Mouse (Mus musculus): ENCODE measurements around the gene Fam173b. TPM values are rescaled to one million over a fixed set of nuclear protein-coding genes. Genes with fewer than 3 reads are reported as not detected.

Fam173b gene
- total RNA-seq, 2 experiments from 2014 or later: 23.2 to 25.0 TPM

DNA sequence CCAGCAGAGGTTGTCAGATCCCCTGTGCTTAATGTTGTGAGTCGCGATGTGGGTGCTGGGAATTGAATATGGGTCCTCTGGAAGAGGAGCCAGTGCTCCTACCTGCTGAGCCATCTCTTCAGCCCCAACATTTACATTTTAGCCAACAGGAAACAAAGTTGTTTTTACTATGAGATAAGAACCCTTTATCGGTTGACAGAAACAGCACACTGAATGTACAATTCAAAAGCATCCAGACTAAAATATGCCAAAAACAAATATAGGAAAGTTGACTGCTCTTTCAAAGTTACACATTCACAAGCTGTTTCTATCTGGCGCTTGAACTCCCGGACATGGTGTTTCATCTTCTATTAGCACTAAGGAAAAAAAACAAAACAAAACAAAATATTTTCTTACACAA lies 15.6 kb upstream of the Fam173b start:
- no peak for DNase-seq (ENCODE audit: low spot score in 2 of 2)

GRCm38 (mm10) chr15:31586519-31586918 lies 15.1 kb upstream of the Fam173b start:
- DNase-seq (ENCODE audit: low spot score in 2 of 2): peak; percentile 85 to 89

GRCm38 (mm10) chr15:31587789-31588188 lies 13.9 kb upstream of the Fam173b start:
- DNase-seq (ENCODE audit: low spot score in 2 of 2): no peak

DNA sequence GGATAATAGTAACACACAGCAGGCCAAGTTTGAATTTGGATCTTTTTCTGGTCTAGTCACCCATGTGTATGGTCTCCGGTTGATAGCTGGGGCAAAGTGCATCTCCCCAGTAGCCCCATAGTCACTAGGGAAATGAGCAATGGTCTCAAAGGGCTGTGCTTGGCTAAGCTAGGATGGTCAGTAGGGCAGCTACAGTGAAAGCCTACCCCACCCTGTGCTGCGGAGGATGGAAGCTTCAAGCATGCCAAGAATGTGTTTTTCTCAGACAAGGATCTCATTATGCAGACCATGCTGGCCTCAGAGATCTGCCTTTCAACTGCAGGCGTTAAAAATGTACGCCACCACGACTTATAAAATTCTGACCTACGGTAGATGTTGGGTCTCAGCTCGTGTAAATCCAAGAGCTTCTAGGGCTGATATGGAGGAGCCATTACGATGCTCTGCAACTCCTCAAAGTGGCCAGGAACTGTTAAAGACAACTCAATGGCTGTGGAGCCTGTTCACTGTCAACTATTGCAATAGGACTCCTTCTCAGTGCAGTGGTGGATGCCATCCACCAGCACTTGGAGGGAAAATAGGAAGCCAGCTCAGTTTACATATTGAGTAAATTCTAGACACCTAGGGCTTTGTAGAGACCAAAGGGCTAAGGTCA lies 12.5 kb upstream of the Fam173b start:
- no peak for DNase-seq (ENCODE audit: low spot score in 2 of 2)

DNA sequence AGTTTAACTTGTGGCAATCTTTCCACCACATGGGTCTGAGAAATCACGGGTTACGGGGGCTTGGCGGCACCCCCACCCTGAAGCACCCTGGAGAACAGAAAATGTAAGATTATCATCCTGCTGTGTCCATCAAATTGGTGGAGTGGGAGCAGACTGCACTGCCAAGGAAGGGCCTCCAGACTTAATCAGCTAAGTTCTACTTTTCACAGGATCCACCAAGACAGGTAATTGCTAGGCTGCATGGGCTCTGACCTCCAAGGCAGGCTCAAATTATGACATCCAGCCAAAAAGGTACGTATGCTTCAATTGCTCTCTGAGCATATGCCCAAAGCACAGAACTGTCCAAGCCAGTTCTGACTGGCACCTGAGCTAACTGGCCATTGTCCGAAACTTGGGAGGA lies 11.5 kb upstream of the Fam173b start:
- no peak for DNase-seq (ENCODE audit: low spot score in 2 of 2)

DNA sequence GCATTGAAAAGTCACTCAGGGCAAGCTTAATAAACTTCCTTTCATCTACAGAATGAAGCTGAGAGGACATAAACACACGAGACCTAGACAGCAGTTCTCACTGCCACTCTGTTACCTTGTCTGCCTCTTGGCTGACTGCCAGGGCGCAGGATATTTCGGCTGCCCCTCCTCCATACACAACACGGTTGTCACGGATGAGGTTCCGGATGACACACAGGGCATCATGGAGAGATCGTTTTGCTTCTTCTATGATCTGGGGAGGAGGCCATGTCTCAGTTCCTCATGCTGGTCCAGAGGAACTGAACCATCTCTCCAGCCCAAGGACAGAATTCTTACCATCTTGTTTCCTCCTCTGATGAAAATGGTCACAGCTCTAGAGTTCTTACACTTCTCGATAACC lies 9.1 kb upstream of the Fam173b start:
- DNase-seq (ENCODE audit: low spot score in 2 of 2): no peak

- DNase-seq (ENCODE audit: low spot score in 2 of 2): no peak
Measured at GRCm38 (mm10) chr15:31594260-31594659, 7.4 kb upstream of the Fam173b start.

DNA sequence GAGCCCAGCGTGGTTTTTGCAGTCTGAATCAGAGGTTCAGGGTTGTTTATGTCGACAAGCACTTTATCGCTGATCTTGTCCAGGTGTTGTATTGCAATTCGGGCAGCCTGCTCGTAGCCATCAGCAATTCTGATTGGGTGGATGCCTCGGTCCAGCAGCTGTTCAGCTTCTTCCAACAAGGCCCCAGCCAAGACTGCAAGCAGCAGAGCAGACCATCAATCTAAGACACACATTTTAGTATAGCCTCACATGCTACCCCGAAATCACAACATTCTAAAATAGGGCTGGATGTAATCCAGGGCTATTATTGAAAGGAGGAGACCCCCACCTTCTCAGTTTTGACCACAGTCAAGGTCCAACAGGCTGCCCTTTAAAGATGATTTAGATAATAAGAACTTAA lies 6.0 kb upstream of the Fam173b start:
- DNase-seq (ENCODE audit: low spot score in 2 of 2): no peak

DNA sequence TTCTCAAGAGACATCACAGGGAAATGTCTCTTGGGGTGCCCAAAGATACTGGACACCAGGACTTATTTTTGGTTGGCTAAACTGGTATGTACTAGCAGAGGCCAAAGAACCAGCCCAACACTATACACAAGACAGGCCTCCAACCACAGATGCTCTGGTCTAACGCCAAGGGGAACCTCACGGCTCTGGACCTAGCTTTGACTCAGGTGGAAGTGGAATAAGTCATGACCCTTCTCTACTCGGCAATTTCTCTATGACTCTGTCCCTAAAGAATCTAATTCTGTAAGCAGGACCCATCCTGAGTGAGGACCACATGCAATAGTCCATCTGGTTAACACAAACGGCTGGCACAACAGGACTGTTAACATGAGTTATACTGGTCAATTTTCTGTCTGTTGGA lies 1.8 kb upstream of the Fam173b start:
- DNase-seq (ENCODE audit: low spot score in 2 of 2): no peak

- DNase-seq (ENCODE audit: low spot score in 2 of 2): no peak
Measured at GRCm38 (mm10) chr15:31601279-31601645, 390 bp upstream of the Fam173b start.

DNA sequence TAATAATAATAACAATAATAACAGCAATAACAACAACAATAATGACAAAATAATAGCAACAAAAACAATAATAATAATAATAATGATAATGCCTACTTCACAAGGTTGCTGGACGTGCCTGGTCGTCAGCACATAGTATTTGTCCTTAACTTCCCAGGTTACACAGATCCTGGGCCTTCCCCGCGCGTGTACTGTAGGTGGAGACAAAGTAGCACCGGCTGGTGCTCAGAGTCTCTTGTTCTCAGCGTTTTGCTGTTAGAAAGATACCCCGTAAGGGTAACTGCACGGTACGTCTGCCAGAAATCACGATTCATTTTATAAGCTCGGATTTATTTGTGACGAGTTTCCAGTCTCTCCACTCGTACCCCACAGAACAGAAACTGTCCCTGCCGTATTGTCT lies 774 bp downstream of the Fam173b start:
- no peak for DNase-seq (ENCODE audit: low spot score in 2 of 2)

DNA sequence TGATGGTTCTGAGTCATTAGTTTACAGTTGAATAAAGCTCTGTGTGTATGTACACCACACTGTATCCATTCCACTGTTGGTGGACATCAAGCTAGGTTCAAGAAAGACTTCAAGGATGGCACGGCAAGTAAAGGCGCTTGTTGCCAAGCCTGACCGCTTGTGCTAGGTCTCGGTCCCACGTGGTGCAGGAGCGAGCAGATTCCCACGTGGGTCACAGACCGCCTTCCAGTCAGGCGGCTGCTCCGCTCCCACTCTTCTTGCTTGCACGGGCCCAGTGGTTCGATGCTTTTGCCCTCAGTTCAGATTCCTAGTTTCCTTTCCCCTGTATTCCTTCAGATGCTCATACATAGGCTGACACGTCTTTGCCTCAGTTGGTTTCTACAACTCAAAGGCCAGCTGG lies 1.5 kb downstream of the Fam173b start:
- no peak for DNase-seq (ENCODE audit: low spot score in 2 of 2)

- no peak for DNase-seq (ENCODE audit: low spot score in 2 of 2)
Measured at GRCm38 (mm10) chr15:31606821-31607220, 5.2 kb downstream of the Fam173b start.

GRCm38 (mm10) chr15:31611027-31611426 lies 9.4 kb downstream of the Fam173b start:
- no peak for DNase-seq (ENCODE audit: low spot score in 2 of 2)

DNA sequence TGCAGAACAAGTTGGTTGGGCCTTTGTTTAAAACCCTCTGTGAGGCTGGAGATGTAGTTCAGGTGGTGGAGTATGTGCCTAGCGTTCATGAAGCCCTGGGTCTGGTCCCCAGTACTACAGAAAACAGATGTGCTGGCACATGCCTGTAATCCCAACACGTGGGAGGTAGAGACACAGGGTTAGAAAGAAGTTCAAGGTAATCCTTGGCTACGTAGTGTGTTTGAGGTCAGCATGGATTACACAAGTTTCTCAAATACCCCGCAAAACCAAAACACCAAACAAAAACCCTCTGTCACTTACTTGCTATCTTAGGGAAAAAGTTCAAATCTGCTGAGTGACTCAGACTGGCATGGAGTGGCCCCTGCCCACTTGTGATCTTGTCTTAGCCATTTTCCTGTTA lies 10.3 kb downstream of the Fam173b start:
- DNase-seq (ENCODE audit: low spot score in 2 of 2): no peak

DNA sequence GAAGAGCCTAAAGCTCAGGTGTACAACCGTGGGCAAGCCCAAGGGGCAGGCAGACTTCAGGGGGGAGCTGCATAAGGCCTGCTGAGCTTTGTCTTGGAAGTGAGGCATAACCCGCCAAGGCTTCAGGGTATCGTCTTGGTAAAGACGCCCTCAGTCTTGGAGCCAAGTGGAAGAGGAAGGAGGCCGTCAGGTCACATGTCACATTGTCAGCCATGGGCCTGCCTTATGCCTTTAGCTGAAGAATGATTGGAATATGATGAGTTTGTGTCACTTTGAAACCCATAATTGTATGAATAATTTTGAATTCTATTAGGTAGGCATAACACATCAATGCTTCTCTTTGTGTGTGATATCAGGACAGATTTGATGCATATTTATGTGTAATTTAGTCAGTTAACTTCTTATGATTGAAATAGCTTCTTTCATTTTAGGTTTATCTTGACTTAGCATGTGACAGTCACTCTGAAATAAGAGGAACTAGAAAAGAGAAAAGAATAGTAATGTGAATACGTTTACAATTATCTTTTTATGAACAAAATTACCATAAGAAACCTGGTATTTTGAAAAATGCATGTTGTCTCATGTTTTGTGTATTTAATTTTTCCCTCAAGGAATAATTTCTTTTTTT lies 12.3 kb downstream of the Fam173b start:
- DNase-seq (ENCODE audit: low spot score in 2 of 2): no peak

DNA sequence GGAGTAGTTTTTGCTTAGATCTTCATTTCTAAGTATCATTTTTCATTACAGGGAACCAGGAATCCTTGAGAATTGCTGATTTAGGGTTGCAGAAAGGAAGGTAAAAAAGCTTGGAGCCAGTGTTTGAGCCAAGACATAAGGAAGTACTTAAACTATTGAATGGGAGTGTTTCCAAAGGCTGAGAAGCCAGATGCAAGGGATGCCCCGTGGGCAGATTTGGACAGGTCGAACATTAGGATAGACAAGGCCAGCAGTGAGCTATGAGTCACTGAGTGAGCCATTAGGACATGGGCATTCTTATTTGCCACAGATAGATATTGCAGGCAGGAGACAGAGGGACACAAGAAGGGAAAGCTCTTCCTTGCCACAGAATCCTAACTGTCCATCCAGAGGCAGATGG lies 13.0 kb downstream of the Fam173b start:
- no peak for DNase-seq (ENCODE audit: low spot score in 2 of 2)

DNA sequence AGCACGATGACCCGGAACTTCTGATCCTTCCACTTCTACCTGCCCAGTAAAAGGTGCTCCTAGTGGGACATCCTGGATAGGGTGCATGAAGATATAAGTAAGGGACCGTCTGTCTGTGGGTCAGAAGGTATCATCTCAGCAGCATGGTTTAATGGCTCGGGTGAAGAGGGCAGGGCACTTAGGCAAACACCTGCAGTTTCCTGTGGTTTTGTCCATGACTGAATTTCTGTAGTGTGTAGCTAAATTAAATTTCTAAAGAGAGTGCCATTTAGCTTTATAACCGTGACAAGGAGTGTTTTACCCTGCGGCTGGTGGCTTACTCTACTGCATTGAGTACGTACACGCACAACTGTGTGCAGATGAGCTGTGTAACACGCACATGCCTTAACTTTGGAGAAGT lies 15.6 kb downstream of the Fam173b start:
- no peak for DNase-seq (ENCODE audit: low spot score in 2 of 2)

DNA sequence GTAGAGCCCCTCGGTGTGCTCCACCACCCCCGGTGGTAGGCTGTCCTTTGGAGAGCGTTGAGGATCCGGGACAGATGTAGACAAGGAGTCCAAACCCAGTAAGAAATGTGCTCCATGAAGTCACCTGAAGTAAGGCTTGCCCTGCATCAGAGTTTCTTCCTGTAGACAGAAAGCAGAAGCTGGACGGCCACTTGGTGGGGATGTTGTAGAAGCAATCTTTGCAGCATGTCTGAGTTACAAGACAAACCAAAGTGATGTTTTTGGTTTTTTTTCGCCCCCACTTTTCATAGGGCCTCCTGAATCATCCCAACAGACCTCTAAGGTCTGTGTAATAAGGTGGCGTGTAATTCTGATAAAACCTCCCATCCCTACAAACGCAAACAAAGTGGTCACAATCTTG lies 17.9 kb downstream of the Fam173b start:
- DNase-seq (ENCODE audit: low spot score in 2 of 2): no peak

GRCm38 (mm10) chr15:31627277-31628154 lies 25.9 kb downstream of the Fam173b start:
- no peak for DNase-seq (ENCODE audit: low spot score in 2 of 2)

DNA sequence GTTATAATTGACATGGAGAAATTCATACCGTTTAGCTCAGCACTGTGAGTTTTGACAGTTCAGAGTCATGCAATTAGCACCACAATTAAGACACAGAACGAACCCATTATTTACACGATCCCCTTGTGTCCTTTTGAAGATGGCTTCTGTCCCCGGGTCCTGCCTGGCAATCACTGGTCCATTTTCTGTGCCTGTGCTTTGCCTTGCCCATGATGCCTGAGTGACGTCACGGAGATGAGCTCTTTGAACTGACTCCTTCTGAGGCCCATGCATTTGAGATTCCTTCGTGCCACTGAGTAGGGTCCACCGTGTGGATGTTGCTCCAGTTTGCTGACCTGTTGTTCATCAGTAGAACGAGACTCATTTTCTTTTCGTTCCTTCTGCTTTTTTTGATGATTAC lies 26.5 kb downstream of the Fam173b start:
- no peak for DNase-seq (ENCODE audit: low spot score in 2 of 2)

GRCm38 (mm10) chr15:31629556-31629955 lies 27.9 kb downstream of the Fam173b start:
- DNase-seq (ENCODE audit: low spot score in 2 of 2): no peak
